Mouse (Mus musculus): ENCODE data around the gene Gcm1.

The Gcm1 gene

GRCm38 (mm10) chr9:78101431-78101830 is 49.7 kb downstream of the Gcm1 start:
- no peak for DNase-seq (ENCODE audit: low spot score)

- no peak for DNase-seq (ENCODE audit: low spot score)
Observed at GRCm38 (mm10) chr9:78103965-78104560, 52.3 kb downstream of the Gcm1 start.

GRCm38 (mm10) chr9:78104973-78105372 is 53.2 kb downstream of the Gcm1 start:
- no peak for DNase-seq (ENCODE audit: low spot score)

- DNase-seq (ENCODE audit: low spot score), result no peak
Observed at GRCm38 (mm10) chr9:78105501-78105932, 53.8 kb downstream of the Gcm1 start.

- DNase-seq (ENCODE audit: low spot score), result no peak
Observed at GRCm38 (mm10) chr9:78106821-78107220, 55.1 kb downstream of the Gcm1 start.

- no peak for DNase-seq (ENCODE audit: low spot score)
Observed at GRCm38 (mm10) chr9:78107582-78107911, 55.8 kb downstream of the Gcm1 start.

- peak; percentile 65 for DNase-seq (ENCODE audit: low spot score)
Observed at GRCm38 (mm10) chr9:78107912-78108795, 56.4 kb downstream of the Gcm1 start.

GRCm38 (mm10) chr9:78108796-78109239 is 57.1 kb downstream of the Gcm1 start, which contains the start of the genes Fbxo9 and Ick:
TSS of gene Fbxo9 (minus strand) at chr9:78109065.
TSS of gene Ick (plus strand) at chr9:78109192.
- DNase-seq (ENCODE audit: low spot score), result peak; percentile 78

- DNase-seq (ENCODE audit: low spot score), result no peak
Observed at GRCm38 (mm10) chr9:78109656-78110055, 57.9 kb downstream of the Gcm1 start.

- DNase-seq (ENCODE audit: low spot score), result no peak
Observed at GRCm38 (mm10) chr9:78111456-78111855, 59.7 kb downstream of the Gcm1 start.

- peak; percentile 93 for DNase-seq (ENCODE audit: low spot score)
Observed at GRCm38 (mm10) chr9:78112770-78113537, 61.2 kb downstream of the Gcm1 start.

- no peak for DNase-seq (ENCODE audit: low spot score)
Observed at GRCm38 (mm10) chr9:78113538-78113885, 61.8 kb downstream of the Gcm1 start.

Measured in ovary, postnatal 14 days (tissue).